Mouse (Mus musculus): ENCODE data around the gene Ppp1r36.

DNA sequence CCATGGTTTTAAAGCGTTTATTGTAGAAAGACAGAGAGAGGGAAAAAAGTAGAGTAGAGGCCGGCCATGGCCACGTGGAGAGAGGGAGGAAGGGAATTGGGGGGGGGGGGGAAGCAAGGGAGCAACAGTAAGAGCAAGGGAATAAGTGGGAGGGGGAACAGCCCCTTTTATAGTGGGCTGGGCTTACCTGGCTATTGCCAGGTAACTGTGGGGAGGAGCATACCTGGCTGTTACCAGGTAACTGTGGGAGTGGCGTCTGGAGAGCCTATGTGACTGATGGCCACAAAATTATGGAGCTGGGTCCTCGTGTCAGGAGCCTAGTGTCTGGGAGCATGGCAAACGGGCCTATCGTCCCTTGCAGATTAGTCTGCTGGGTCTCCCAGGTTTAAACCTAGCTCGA lies 18.2 kb downstream of the Ppp1r36 start:
- TF ChIP-seq CTCF (IDR thresholded peaks at IDR 0.05; ENCODE audit: low read depth) (no peak), EP300 (IDR thresholded peaks at IDR 0.05; ENCODE audit: low read depth) (no peak)
